Mouse (Mus musculus): ENCODE results near the gene Bcas1. TPM values are rescaled to one million over a fixed set of nuclear protein-coding genes. Genes with fewer than 3 reads are reported as not detected.

Gene Bcas1
- polyA plus RNA-seq, 1 experiment from 2014 or later, result 33.0 TPM

DNA sequence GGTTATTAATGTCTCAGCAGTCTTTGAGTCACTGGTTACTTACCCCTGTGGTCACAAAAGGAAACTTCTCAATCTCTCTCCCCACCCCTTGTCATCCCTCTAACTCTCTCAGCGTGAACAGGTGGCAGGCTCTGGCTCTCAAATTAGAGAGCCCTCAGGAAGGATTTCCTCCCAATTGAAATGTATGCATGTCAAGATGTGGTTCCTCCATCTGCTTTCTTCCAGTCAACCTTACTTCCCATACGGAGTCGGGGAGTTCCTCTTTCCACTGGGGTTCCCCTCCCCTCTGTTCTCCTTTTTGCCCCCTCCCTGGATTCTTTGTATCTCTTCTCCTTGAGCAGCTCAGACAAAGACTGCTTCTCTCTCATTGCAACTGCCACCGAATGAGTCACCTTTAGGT is 8.6 kb upstream of the Bcas1 start:
- no peaks in the 10 kb centered on the region for H3K9me3 ChIP-seq (ENCODE audit: control insufficient read depth, low read length)
- no peak overlapping the region for H3K4me3 ChIP-seq (ENCODE audit: low read depth, low read length)
- TF ChIP-seq EP300 (optimal IDR thresholded peaks at IDR 0.05), result no peak
- TF ChIP-seq CTCF (IDR thresholded peaks at IDR 0.05; ENCODE audit: low read depth), result no peak
- H3K4me2 ChIP-seq (replicated peaks; ENCODE audit: low read depth), result no peak overlapping the region
- no peaks in the 10 kb centered on the region for H3K4me1 ChIP-seq (replicated peaks; ENCODE audit: control insufficient read depth, insufficient read depth)
- no peak overlapping the region for H3K27ac ChIP-seq (replicated peaks)
- H3K36me3 ChIP-seq (ENCODE audit: control insufficient read depth, insufficient read depth, low read length), result no peaks in the 10 kb centered on the region
- no peaks in the 10 kb centered on the region for H3K27me3 ChIP-seq (ENCODE audit: control insufficient read depth, insufficient read depth, low read length)
- whole genome bisulfite sequencing, result 56% methylated on average over 4 of the region's 4 CpGs
- ATAC-seq (ENCODE audit: low FRiP score, low TSS enrichment), result no peak
- no peak for DNase-seq (ENCODE audit: low spot score)
- H3K9ac ChIP-seq (ENCODE audit: low read length), result no peak overlapping the region

DNA sequence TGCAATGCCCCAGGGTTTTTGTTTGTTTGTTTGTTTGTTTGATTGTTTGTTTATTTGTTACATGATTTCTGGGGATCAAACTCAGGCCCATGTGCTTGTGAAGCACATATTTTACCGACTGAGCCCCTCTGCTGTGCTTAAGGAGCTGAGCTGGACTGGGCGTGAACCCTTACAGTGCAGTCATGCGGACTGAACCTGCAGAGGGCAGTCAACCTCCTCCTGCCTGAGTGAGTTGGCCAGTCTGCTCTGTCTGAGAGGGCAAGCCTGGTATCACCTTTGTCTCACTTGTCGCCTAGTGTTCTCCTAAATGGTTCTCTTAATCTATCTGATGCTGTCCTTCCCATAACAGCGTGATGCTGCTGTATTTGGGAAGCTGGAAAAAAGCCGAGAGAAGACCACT is 4.5 kb upstream of the Bcas1 start:
- H3K9me3 ChIP-seq (ENCODE audit: control insufficient read depth, low read length), result no peaks in the 10 kb centered on the region
- H3K4me3 ChIP-seq (ENCODE audit: low read depth, low read length), result no peak overlapping the region
- H3K4me2 ChIP-seq (replicated peaks; ENCODE audit: low read depth), result no peak overlapping the region
- H3K36me3 ChIP-seq (ENCODE audit: control insufficient read depth, insufficient read depth, low read length), result no peaks in the 10 kb centered on the region
- peak; percentile 46; the same call in 1 of the 2 replicates for ATAC-seq (ENCODE audit: low FRiP score, low TSS enrichment)
- no peaks in the 10 kb centered on the region for H3K4me1 ChIP-seq (replicated peaks; ENCODE audit: control insufficient read depth, insufficient read depth)
- TF ChIP-seq CTCF (IDR thresholded peaks at IDR 0.05; ENCODE audit: low read depth), result peak; percentile 58
- TF ChIP-seq EP300 (optimal IDR thresholded peaks at IDR 0.05), result no peak
- no peak overlapping the region for H3K27ac ChIP-seq (replicated peaks)
- 63% methylated on average over 6 of the region's 6 CpGs for WGBS
- H3K9ac ChIP-seq (ENCODE audit: low read length), result no peak overlapping the region
- peak; percentile 40 for DNase-seq (ENCODE audit: low spot score)
- no peaks in the 10 kb centered on the region for H3K27me3 ChIP-seq (ENCODE audit: control insufficient read depth, insufficient read depth, low read length)

DNA sequence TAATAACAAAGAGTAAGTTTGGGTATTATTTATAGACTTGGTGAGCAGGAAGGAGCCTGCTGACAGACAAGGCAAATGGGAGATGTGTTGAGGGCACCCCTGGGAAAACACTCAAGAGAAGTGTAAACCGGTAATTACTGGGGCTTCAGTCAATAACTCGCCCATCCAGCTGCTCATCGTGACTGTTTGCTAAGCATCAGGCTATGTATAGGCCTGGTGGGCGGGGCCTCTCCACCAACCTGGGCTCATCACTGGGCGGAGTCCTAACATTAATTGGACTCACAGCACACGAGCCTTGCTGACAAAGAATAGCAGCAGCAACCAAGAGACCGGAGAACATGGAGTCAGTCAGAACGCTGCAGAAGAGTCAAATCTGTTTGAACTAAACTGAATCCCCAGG is 1.3 kb upstream of the Bcas1 start:
- Histone ChIP-seq H3K9me3 (ENCODE audit: control insufficient read depth, low read length) (no peaks in the 10 kb centered on the region), H3K27ac (replicated peaks) (no peak overlapping the region), H3K4me1 (replicated peaks; ENCODE audit: control insufficient read depth, insufficient read depth) (no peaks in the 10 kb centered on the region), H3K27me3 (ENCODE audit: control insufficient read depth, insufficient read depth, low read length) (no peaks in the 10 kb centered on the region), H3K4me3 (ENCODE audit: low read depth, low read length) (no peak overlapping the region), H3K4me2 (replicated peaks; ENCODE audit: low read depth) (no peak overlapping the region), H3K36me3 (ENCODE audit: control insufficient read depth, insufficient read depth, low read length) (no peaks in the 10 kb centered on the region), H3K9ac (ENCODE audit: low read length) (no peak overlapping the region)
- WGBS, result 51% methylated on average over 8 of the region's 8 CpGs
- DNase-seq (ENCODE audit: low spot score) (no peak), ATAC-seq (ENCODE audit: low FRiP score, low TSS enrichment) (no peak)
- TF ChIP-seq EP300 (optimal IDR thresholded peaks at IDR 0.05) (no peak), CTCF (IDR thresholded peaks at IDR 0.05; ENCODE audit: low read depth) (no peak)

DNA sequence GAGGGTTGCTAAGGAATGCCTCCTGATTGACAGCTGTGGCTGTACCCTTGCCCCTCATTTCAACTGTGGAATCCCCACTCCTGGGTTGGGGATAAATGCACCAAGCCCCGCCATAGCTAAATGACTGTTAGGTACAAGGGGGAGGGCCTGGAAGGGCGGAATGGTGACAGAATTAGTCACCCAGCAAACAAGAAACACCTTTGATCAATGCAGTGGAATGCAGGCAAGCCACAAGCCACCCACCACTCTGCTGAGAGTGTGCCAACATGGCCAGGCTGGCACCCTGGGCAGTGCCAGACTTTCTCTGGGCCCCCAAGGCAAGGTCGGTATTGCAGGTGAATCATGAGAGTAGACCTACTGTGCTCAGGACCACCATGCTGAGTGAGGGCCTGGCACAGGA is 3.5 kb downstream of the Bcas1 start:
- H3K36me3 ChIP-seq (ENCODE audit: control insufficient read depth, insufficient read depth, low read length), result no peaks in the 10 kb centered on the region
- no peak overlapping the region for H3K9ac ChIP-seq (ENCODE audit: low read length)
- no peak overlapping the region for H3K27ac ChIP-seq (replicated peaks)
- H3K27me3 ChIP-seq (ENCODE audit: control insufficient read depth, insufficient read depth, low read length), result no peaks in the 10 kb centered on the region
- 60% methylated on average over 3 of the region's 3 CpGs for WGBS
- no peak overlapping the region for H3K4me2 ChIP-seq (replicated peaks; ENCODE audit: low read depth)
- peak; percentile 83 for ATAC-seq (ENCODE audit: low FRiP score, low TSS enrichment)
- DNase-seq (ENCODE audit: low spot score), result peak; percentile 65
- H3K4me3 ChIP-seq (ENCODE audit: low read depth, low read length), result no peak overlapping the region
- TF ChIP-seq EP300 (optimal IDR thresholded peaks at IDR 0.05), result no peak
- TF ChIP-seq CTCF (IDR thresholded peaks at IDR 0.05; ENCODE audit: low read depth), result no peak
- H3K4me1 ChIP-seq (replicated peaks; ENCODE audit: control insufficient read depth, insufficient read depth), result no peaks in the 10 kb centered on the region
- no peaks in the 10 kb centered on the region for H3K9me3 ChIP-seq (ENCODE audit: control insufficient read depth, low read length)

DNA sequence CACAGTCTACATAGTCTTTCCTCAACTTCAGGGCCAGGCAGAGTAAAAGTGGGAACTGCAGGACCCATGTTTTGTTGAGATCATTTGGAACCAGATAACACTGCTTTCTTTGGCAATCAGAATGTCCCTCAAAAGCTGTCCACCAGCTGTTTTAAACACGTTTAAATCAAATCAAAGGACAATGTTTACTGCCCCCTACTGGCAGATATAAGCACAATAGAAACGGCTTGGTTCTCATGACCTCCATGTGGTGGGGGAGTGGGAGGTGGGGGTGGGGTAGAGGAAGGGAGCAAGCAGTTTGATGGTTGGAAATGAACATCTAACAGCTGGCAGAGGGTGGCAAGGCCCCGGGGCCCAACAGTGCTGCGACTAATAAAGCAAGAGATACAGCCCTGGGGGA is 5.7 kb downstream of the Bcas1 start:
- no peak overlapping the region for H3K27ac ChIP-seq (replicated peaks)
- H3K4me2 ChIP-seq (replicated peaks; ENCODE audit: low read depth), result no peak overlapping the region
- H3K36me3 ChIP-seq (ENCODE audit: control insufficient read depth, insufficient read depth, low read length), result no peaks in the 10 kb centered on the region
- 40% methylated on average over 4 of the region's 4 CpGs for WGBS
- H3K9me3 ChIP-seq (ENCODE audit: control insufficient read depth, low read length), result no peaks in the 10 kb centered on the region
- no peak overlapping the region for H3K9ac ChIP-seq (ENCODE audit: low read length)
- no peak overlapping the region for H3K4me3 ChIP-seq (ENCODE audit: low read depth, low read length)
- ATAC-seq (ENCODE audit: low FRiP score, low TSS enrichment), result no peak
- no peak for DNase-seq (ENCODE audit: low spot score)
- H3K27me3 ChIP-seq (ENCODE audit: control insufficient read depth, insufficient read depth, low read length), result no peaks in the 10 kb centered on the region
- TF ChIP-seq CTCF (IDR thresholded peaks at IDR 0.05; ENCODE audit: low read depth), result peak; percentile 52
- TF ChIP-seq EP300 (optimal IDR thresholded peaks at IDR 0.05), result no peak
- H3K4me1 ChIP-seq (replicated peaks; ENCODE audit: control insufficient read depth, insufficient read depth), result no peaks in the 10 kb centered on the region

DNA sequence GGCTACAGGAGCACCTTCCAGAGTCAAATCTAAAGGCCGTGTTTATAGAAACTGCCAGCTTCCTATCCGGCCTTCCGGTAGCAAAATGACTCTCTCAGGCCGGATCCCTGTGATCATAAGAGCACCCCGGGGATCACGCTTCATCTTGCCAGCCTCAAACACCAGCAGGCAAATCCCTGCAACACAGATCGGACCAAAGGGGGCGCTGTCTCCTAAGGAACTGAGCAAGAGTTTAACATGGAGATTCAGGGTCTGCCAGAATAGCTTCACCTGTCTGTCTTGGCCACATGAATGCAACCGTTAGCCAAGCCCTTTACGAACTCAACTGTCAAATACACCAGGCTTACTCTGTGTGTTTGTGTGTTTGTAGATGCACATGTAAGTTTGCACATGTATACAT is 8.9 kb downstream of the Bcas1 start:
- Histone ChIP-seq H3K4me2 (replicated peaks; ENCODE audit: low read depth) (no peak overlapping the region), H3K9me3 (ENCODE audit: control insufficient read depth, low read length) (no peaks in the 10 kb centered on the region), H3K4me3 (ENCODE audit: low read depth, low read length) (no peak overlapping the region), H3K4me1 (replicated peaks; ENCODE audit: control insufficient read depth, insufficient read depth) (no peaks in the 10 kb centered on the region), H3K36me3 (ENCODE audit: control insufficient read depth, insufficient read depth, low read length) (no peaks in the 10 kb centered on the region), H3K27ac (replicated peaks) (no peak overlapping the region), H3K9ac (ENCODE audit: low read length) (no peak overlapping the region), H3K27me3 (ENCODE audit: control insufficient read depth, insufficient read depth, low read length) (no peaks in the 10 kb centered on the region)
- peak; percentile 79 for TF ChIP-seq CTCF (IDR thresholded peaks at IDR 0.05; ENCODE audit: low read depth)
- no peak for TF ChIP-seq EP300 (optimal IDR thresholded peaks at IDR 0.05)
- ATAC-seq (ENCODE audit: low FRiP score, low TSS enrichment) (no peak), DNase-seq (ENCODE audit: low spot score) (peak; percentile 76)
- 43% methylated on average over 10 of the region's 10 CpGs for WGBS
